Mouse (Mus musculus) ES-Bruce4 (cell line): ENCODE data around the gene Ppp1r18. TPM values are rescaled to one million over a fixed set of nuclear protein-coding genes. Genes with fewer than 3 reads are reported as not detected.
A peak's percentile ranks its signal among the peaks of the same experiment; 100 is the strongest.
"Not testable (repeated sequence)": the region's sequence is repeated elsewhere in the genome, so short reads cannot be mapped to it uniquely, and the experiment has no call there.

Experiments
- H3K27ac ChIP-seq: 2 replicates; pipeline ENCODE4 v1.5.1; 2012; ENCODE audit warnings: low read length, inconsistent platforms; ENCODE audit not compliant: insufficient read depth
- H3K27me3 ChIP-seq: 2 replicates; pipeline ENCODE4 v1.6.1; 2012; ENCODE audit warnings: mild to moderate bottlenecking, low read length, inconsistent platforms; ENCODE audit not compliant: control insufficient read depth, poor library complexity, insufficient read depth, severe bottlenecking
- H3K36me3 ChIP-seq: 2 replicates; pipeline ENCODE4 v1.6.1; 2012; ENCODE audit warnings: inconsistent platforms, mild to moderate bottlenecking, low read length, moderate library complexity; ENCODE audit not compliant: control insufficient read depth, poor library complexity, insufficient read depth, severe bottlenecking
- H3K4me1 ChIP-seq: one replicate; pipeline ENCODE4 v1.8.1; 2011; ENCODE audit warnings: low read length; ENCODE audit not compliant: control insufficient read depth, insufficient read depth
- H3K4me3 ChIP-seq: 2 replicates; pipeline ENCODE4 v1.5.1; 2011; ENCODE audit warnings: low read depth, mild to moderate bottlenecking, low read length
- H3K9ac ChIP-seq: 2 replicates; pipeline ENCODE4 v1.6.1; 2012; ENCODE audit warnings: low read depth, mild to moderate bottlenecking, inconsistent platforms; ENCODE audit not compliant: poor library complexity, severe bottlenecking
- H3K9me3 ChIP-seq: replicated peaks from 2 replicates; pipeline ENCODE4 v1.6.1; 2012; ENCODE audit warnings: mild to moderate bottlenecking, low read length, inconsistent platforms; ENCODE audit not compliant: control insufficient read depth, poor library complexity, insufficient read depth, severe bottlenecking
- CTCF ChIP-seq: IDR thresholded peaks from one replicate; pipeline ENCODE4 v1.8.1; 2011; ENCODE audit warnings: low read depth, low read length
- EP300 ChIP-seq: IDR thresholded peaks from 2 replicates; pipeline ENCODE4 v1.6.1; 2011; ENCODE audit warnings: low read depth, low read length; ENCODE audit not compliant: insufficient read depth
- POLR2A ChIP-seq: IDR thresholded peaks from one replicate; pipeline ENCODE4 v1.8.1; 2011; ENCODE audit warnings: low read length; ENCODE audit not compliant: insufficient read depth
- polyA plus RNA-seq: library from polyadenylated mRNA; stranded (reverse); fragments of >200 nt; gene quantifications from 2 replicates; pipeline ENCODE4 v1.2.4, GENCODE M21; 2011; ENCODE audit warnings: low read depth; ENCODE audit not compliant: missing spikeins, insufficient read depth, insufficient read length

Ppp1r18 gene
- polyA plus RNA-seq, 1 experiment = 18.6 TPM

DNA sequence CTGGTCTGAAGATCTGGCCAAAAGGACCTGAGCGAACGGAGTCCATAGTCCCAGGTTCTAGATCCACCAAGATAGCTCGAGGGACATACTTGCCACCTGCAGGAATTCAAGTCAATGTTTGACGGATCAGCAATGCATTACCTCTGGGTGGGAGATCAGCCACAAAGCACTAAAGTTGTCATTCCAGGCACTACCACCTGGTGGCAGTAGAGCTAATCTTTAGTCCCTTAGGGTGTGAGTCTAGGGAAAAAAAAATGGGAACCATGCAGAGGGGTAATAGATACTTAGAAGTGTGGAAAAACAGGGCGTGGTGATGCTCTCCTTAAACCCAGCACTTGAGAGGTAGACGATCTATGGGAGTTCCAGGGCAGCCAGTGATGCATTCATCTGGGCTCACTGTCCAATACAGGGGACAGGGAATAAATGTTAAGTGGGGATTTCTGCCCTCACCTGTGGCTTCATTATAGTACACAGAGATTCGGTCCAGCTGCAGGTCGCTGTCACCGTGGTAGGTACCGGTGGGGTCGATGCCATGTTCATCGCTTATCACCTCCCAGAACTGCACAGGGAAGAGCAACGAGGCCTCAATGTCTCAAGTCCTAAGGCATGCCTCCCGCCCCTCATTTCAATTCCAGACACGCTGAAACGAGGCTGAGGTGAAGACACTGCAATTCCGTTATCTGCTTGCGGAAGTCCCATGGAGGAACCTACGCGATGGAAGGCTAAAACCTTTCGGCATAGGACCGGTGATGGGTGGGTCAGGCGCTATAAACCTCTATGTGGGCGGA is 29.0 kb upstream of the Ppp1r18 start:
- Histone ChIP-seq H3K9me3 (no peaks in the 10 kb centered on the region), H3K27me3 (no peaks in the 10 kb centered on the region), H3K4me1 (no peaks in the 10 kb centered on the region), H3K27ac (peak overlapping the region; percentile 79), H3K9ac (peak overlapping the region; percentile 64), H3K4me3 (peak overlapping the region; percentile 94), H3K36me3 (peaks cover 35% of the 10 kb centered on the region)
- TF ChIP-seq POLR2A (no peak), CTCF (peak; percentile 5)

DNA sequence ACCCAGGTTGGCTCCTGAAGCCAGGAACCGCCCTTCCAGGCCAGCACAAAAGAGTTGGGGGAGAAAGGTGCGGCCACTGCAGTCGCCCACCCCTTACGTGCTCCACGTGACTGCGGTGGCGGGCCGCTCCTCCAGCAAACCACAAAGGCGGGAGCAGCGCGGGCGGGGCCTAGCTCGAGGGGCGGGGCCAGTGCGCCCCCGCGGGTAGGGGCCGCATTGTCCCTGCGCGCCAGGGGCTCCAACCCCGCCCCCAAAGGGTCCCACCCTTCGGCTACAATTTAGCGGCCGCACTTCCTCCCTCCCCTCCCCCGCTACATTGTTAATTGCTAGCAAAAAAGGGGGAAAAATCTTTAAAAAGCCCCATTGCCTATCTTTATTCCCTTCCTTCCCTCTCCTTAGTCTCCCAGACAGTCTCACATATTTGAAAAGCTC is 28.4 kb upstream of the Ppp1r18 start:
- TF ChIP-seq EP300 (peak; percentile 75; the same call in 1 of the 2 replicates), POLR2A (no peak), CTCF (no peak)
- peak overlapping the region; percentile 98 for H3K4me3 ChIP-seq
- H3K9me3 ChIP-seq = no peaks in the 10 kb centered on the region
- H3K9ac ChIP-seq = peak overlapping the region; percentile 64
- H3K27me3 ChIP-seq = no peaks in the 10 kb centered on the region
- peaks cover 35% of the 10 kb centered on the region for H3K36me3 ChIP-seq
- H3K4me1 ChIP-seq = no peaks in the 10 kb centered on the region
- peak overlapping the region; percentile 92 for H3K27ac ChIP-seq

DNA sequence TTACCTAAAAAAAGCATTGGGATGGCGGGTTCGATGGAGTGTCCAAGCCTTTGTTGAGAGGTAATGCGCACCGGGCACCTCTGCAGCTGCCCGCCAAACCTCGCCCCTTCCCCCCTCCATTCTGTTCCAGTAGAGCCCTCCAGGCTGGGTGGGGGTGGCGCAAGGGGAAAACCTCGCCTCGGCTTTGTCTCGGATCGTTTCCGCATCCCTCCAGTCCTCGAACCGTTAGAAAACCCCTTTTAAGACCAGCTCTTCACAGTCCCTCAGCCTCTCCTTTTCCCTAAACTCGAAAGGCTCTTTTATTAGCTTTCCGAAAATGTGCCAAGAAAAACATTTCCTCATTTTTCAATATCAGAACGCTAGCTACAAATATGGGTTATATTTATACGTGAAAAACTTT is 27.9 kb upstream of the Ppp1r18 start:
- Histone ChIP-seq H3K27ac (peak overlapping the region; percentile 92), H3K27me3 (no peaks in the 10 kb centered on the region), H3K4me1 (no peaks in the 10 kb centered on the region), H3K9ac (peak overlapping the region; percentile 64), H3K9me3 (no peaks in the 10 kb centered on the region), H3K4me3 (peak overlapping the region; percentile 98), H3K36me3 (peaks cover 35% of the 10 kb centered on the region)
- TF ChIP-seq CTCF (no peak), EP300 (peak; percentile 69; the same call in 1 of the 2 replicates), POLR2A (no peak)

DNA sequence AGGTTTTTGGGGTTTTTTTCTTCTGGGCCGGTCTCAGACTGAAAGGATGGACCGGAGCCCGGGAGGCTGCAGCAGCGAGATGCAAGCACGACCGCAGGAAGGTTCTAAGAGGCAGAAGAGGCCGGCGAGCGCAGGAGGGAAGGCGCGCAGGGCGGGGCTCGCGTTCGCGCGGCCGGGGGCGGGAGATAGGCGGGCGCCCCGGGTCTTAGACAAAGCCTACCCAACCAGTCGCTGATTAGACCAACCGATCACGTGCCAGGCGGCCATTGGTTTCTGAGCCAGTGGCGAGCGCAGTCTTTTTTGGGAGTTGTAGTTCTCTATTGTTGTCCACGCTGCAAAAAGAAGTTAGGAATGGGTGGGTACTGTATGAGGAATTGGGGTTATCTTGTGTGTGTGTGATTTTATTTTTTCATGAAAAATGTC is 27.3 kb upstream of the Ppp1r18 start, which contains the start of gene Tubb5:
Tubb5 (minus strand) TSS at position 185 of the 423 bp plus-strand sequence.
- TF ChIP-seq POLR2A = peak; percentile 93
- no peak for TF ChIP-seq EP300
- no peaks in the 10 kb centered on the region for H3K4me1 ChIP-seq
- peaks cover 35% of the 10 kb centered on the region for H3K36me3 ChIP-seq
- H3K27me3 ChIP-seq = no peaks in the 10 kb centered on the region
- peak within 1 kb of the TSS; percentile 64 for H3K9ac ChIP-seq
- H3K9me3 ChIP-seq = no peaks in the 10 kb centered on the region
- H3K4me3 ChIP-seq = peak within 1 kb of the TSS; percentile 98
- H3K27ac ChIP-seq = peak within 1 kb of the TSS; percentile 94

DNA sequence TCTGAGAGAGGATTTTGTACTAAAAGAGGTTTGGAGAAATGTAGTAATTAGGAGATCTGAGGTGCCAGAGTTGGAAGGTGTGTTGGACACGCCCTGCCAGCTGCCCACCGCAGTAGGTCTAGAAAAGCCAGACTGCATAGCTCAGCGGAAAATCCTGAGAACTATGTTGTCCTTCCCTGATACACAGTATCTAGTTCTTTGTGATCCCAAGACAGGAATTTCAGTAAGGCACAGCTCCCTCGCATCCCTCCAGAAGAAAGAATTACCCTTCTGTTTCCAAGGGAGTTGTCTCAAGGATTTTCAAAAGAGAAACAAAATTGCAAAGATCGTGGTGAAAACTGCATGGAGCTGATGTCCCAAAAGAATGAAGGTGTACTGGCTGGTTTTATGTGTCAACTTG is 26.8 kb upstream of the Ppp1r18 start:
- Histone ChIP-seq H3K36me3 (peaks cover 34% of the 10 kb centered on the region), H3K27me3 (no peaks in the 10 kb centered on the region), H3K9ac (peak overlapping the region; percentile 51), H3K4me3 (peak overlapping the region; percentile 66), H3K27ac (peak overlapping the region; percentile 85), H3K9me3 (no peaks in the 10 kb centered on the region), H3K4me1 (no peaks in the 10 kb centered on the region)
- no peak for TF ChIP-seq POLR2A
- no peak for TF ChIP-seq EP300
- TF ChIP-seq CTCF = no peak

DNA sequence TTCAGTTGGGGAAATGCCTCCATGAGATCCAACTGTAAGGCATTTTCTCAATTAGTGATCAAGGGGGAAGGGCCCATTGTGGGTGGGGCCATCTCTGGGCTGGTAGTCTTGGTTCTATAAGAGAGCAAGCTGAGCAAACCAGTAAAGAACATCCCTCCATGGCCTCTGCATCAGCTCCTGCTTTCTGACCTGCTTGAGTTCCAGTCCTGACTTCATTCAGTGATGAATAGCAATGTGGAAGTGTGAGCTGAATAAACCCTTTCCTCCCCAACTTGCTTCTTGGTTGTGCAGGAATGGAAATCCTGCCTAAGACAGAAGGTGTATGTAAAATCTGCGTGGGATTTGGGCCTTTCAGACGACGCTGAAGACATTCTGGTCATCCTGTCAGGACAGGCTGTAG is 26.4 kb upstream of the Ppp1r18 start:
- not testable (repeated sequence) for H3K4me1 ChIP-seq, H3K27me3 ChIP-seq, H3K9me3 ChIP-seq
- Histone ChIP-seq H3K27ac (peak overlapping the region; percentile 94), H3K36me3 (peaks cover 31% of the 10 kb centered on the region), H3K4me3 (peak overlapping the region; percentile 26), H3K9ac (peak overlapping the region; percentile 51)
- peak; percentile 13 for TF ChIP-seq POLR2A
